Mouse (Mus musculus): ENCODE data around the gene Ciita. TPM values are rescaled to one million over a fixed set of nuclear protein-coding genes. Genes with fewer than 3 reads are reported as not detected.

Ciita gene
- polyA plus RNA-seq, 1 experiment from 2014 or later = 0.31 TPM

DNA sequence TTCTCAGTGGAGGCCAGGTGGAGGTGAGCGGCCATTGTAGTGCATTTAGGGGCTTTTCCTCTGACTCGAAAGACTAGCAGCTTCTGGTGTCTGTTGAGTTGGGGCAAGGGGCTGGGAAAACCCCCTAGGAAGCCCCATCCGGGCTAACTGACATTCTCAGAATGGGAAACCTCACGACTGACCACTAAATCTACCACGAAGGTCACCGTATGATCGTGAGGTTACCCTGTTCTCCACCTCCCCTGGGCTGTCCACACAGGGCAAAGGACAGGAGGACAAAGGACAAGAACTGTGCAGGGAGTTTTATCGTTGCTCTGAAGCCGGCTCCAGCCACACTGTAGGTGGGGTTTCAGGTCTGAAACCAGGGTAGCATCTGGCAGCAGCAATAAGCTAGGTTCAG is 30.9 kb upstream of the Ciita start:
- no peaks in the 10 kb centered on the region for H3K27me3 ChIP-seq (ENCODE audit: insufficient read depth, low read length)
- no peak overlapping the region for H3K4me3 ChIP-seq (ENCODE audit: low read depth, low read length)
- ATAC-seq (peak; percentile 82), DNase-seq (peak; percentile 35)
- peaks cover 34% of the 10 kb centered on the region for H3K4me1 ChIP-seq (ENCODE audit: insufficient read depth)
- H3K27ac ChIP-seq (ENCODE audit: low read depth) = peak overlapping the region; percentile 72
- no peak for TF ChIP-seq EP300 (IDR thresholded peaks at IDR 0.05; ENCODE audit: low read depth)
- no peak for TF ChIP-seq CTCF (IDR thresholded peaks at IDR 0.05; ENCODE audit: low read depth)
- no peaks in the 10 kb centered on the region for H3K36me3 ChIP-seq (replicated peaks; ENCODE audit: insufficient read depth, low read length)
- no peak overlapping the region for H3K4me2 ChIP-seq (ENCODE audit: low read depth, low read length)
- 50% methylated on average over 9 of the region's 9 CpGs for WGBS (ENCODE audit: insufficient replicate concordance)
- H3K9ac ChIP-seq (replicated peaks) = no peak overlapping the region
- no peaks in the 10 kb centered on the region for H3K9me3 ChIP-seq (ENCODE audit: low read length)

DNA sequence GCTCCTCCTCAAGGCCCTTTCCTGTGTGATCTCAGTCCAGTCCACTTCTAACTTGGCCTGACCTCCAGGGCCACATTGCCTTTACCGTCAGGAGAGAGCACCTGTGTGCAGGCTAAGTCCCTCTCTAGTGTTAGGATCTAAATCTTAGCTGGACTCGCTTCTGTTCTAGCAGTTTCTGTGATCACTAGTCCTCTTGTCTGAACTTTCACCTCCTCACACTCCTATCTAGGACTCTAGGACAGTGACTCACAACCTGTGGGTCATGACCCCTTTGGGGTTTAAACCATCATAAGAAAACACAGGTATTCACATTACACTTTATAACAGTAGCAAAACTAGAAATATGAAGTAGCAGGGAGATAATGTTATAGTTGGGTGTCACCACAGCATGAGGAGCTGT is 28.0 kb upstream of the Ciita start:
- H3K9me3 ChIP-seq (ENCODE audit: low read length) = no peaks in the 10 kb centered on the region
- 66% methylated on average over 2 of the region's 2 CpGs for WGBS (ENCODE audit: insufficient replicate concordance)
- H3K4me1 ChIP-seq (ENCODE audit: insufficient read depth) = peaks cover 41% of the 10 kb centered on the region
- ATAC-seq (0 out of 2 replicates have a peak, but pooled peaks have one; percentile 38), DNase-seq (no peak)
- peak overlapping the region; percentile 40; the same call in 1 of the 2 replicates for H3K27ac ChIP-seq (ENCODE audit: low read depth)
- H3K27me3 ChIP-seq (ENCODE audit: insufficient read depth, low read length) = no peaks in the 10 kb centered on the region
- H3K4me3 ChIP-seq (ENCODE audit: low read depth, low read length) = no peak overlapping the region
- H3K9ac ChIP-seq (replicated peaks) = no peak overlapping the region
- no peak overlapping the region for H3K4me2 ChIP-seq (ENCODE audit: low read depth, low read length)
- H3K36me3 ChIP-seq (replicated peaks; ENCODE audit: insufficient read depth, low read length) = no peaks in the 10 kb centered on the region
- TF ChIP-seq EP300 (IDR thresholded peaks at IDR 0.05; ENCODE audit: low read depth) = no peak
- no peak for TF ChIP-seq CTCF (IDR thresholded peaks at IDR 0.05; ENCODE audit: low read depth)

DNA sequence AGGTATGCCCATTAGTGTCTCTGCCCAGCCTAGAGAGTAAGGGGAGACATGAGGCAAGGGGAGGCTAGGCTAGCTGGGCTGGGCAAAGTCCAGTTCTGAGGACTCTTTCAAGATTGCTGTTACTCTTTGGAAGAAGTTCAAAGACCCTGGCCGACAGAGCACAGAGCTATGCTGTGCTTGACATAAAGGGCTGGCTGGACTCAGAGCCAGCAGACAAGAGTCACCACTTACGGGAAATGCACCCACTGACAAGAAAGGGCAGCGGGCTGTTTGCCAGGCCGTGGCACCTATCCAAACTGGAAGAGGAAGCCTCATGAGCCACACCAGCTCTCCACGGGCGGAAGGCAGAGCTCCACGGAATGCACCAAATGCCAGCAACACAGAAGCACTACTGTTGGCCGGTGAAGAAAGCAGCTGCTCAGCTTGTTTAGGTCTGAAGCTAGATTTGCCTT is 27.4 kb upstream of the Ciita start:
- ATAC-seq (peak; percentile 27), DNase-seq (peak; percentile 65)
- no peaks in the 10 kb centered on the region for H3K36me3 ChIP-seq (replicated peaks; ENCODE audit: insufficient read depth, low read length)
- peaks cover 39% of the 10 kb centered on the region for H3K4me1 ChIP-seq (ENCODE audit: insufficient read depth)
- no peaks in the 10 kb centered on the region for H3K27me3 ChIP-seq (ENCODE audit: insufficient read depth, low read length)
- 47% methylated on average over 8 of the region's 8 CpGs for WGBS (ENCODE audit: insufficient replicate concordance)
- no peak for TF ChIP-seq EP300 (IDR thresholded peaks at IDR 0.05; ENCODE audit: low read depth)
- TF ChIP-seq CTCF (IDR thresholded peaks at IDR 0.05; ENCODE audit: low read depth) = no peak
- no peak overlapping the region for H3K4me3 ChIP-seq (ENCODE audit: low read depth, low read length)
- H3K27ac ChIP-seq (ENCODE audit: low read depth) = peak overlapping the region; percentile 40; the same call in 1 of the 2 replicates
- H3K4me2 ChIP-seq (ENCODE audit: low read depth, low read length) = no peak overlapping the region
- H3K9ac ChIP-seq (replicated peaks) = no peak overlapping the region
- no peaks in the 10 kb centered on the region for H3K9me3 ChIP-seq (ENCODE audit: low read length)

DNA sequence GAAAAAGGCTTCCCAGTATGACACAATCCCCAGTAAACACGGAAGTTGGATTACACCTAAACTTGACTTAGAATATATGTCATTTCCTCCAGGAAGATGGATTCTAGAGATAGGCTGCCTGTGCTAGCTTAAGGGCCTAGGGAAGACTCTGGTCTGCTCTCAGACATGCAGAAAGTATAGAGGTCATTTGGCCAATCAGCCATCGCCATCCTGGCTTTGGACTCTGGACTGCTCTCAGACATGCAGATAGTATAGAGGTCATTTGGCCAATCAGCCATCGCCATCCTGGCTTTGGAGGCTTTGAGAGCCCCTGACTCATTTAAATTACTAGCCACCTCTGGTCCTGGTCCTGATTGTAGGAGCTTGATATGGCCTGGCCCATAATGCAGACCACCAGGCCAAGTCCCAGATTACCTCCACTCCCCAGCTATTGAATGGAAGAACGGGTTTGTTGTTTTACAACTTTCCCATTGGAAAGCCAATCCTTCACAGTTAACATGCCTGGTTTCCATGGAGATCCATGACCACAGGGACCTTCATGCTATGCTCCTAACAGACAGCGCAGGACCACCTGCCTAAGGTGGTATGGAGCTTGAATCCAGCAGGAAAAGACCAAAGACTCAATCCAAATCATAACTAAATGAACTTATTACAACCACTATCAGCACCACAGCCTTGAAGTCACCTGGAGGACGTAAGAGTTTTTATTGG is 25.8 kb upstream of the Ciita start:
- Histone ChIP-seq H3K9ac (replicated peaks) (no peak overlapping the region), H3K9me3 (ENCODE audit: low read length) (no peaks in the 10 kb centered on the region), H3K4me3 (ENCODE audit: low read depth, low read length) (no peak overlapping the region), H3K27ac (ENCODE audit: low read depth) (no peak overlapping the region), H3K4me1 (ENCODE audit: insufficient read depth) (peaks cover 32% of the 10 kb centered on the region), H3K27me3 (ENCODE audit: insufficient read depth, low read length) (no peaks in the 10 kb centered on the region), H3K36me3 (replicated peaks; ENCODE audit: insufficient read depth, low read length) (no peaks in the 10 kb centered on the region), H3K4me2 (ENCODE audit: low read depth, low read length) (no peak overlapping the region)
- 62% methylated on average over 6 of the region's 6 CpGs for WGBS (ENCODE audit: insufficient replicate concordance)
- ATAC-seq (no peak), DNase-seq (no peak)
- TF ChIP-seq CTCF (IDR thresholded peaks at IDR 0.05; ENCODE audit: low read depth) (no peak), EP300 (IDR thresholded peaks at IDR 0.05; ENCODE audit: low read depth) (no peak)

DNA sequence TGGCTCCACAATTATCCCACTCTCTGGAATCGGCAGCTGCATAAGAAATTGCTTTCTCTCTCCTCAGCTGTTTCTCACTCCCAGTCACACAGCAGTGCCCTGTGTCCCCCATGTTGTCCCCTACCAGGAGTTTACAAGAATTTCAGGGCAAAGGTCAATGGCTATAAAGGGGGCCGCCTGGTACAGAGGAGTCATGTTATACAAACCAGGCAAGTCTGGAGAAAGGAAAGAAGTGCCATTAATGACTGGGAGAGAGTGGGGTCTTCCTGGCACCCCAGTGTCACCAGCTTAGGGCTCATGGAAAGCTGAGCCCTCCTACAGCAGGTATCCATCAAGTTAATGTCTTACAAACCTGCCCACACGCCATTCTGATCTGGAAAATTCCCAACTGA is 25.3 kb upstream of the Ciita start:
- DNase-seq = no peak
- Histone ChIP-seq H3K27me3 (ENCODE audit: insufficient read depth, low read length) (no peaks in the 10 kb centered on the region), H3K9ac (replicated peaks) (no peak overlapping the region), H3K27ac (ENCODE audit: low read depth) (no peak overlapping the region), H3K4me1 (ENCODE audit: insufficient read depth) (peaks cover 28% of the 10 kb centered on the region), H3K36me3 (replicated peaks; ENCODE audit: insufficient read depth, low read length) (no peaks in the 10 kb centered on the region), H3K9me3 (ENCODE audit: low read length) (no peaks in the 10 kb centered on the region), H3K4me3 (ENCODE audit: low read depth, low read length) (no peak overlapping the region), H3K4me2 (ENCODE audit: low read depth, low read length) (no peak overlapping the region)
- TF ChIP-seq EP300 (IDR thresholded peaks at IDR 0.05; ENCODE audit: low read depth) = no peak
- TF ChIP-seq CTCF (IDR thresholded peaks at IDR 0.05; ENCODE audit: low read depth) = no peak
- 46% methylated on average over 3 of the region's 3 CpGs for whole genome bisulfite sequencing (ENCODE audit: insufficient replicate concordance)
- no peak for ATAC-seq

DNA sequence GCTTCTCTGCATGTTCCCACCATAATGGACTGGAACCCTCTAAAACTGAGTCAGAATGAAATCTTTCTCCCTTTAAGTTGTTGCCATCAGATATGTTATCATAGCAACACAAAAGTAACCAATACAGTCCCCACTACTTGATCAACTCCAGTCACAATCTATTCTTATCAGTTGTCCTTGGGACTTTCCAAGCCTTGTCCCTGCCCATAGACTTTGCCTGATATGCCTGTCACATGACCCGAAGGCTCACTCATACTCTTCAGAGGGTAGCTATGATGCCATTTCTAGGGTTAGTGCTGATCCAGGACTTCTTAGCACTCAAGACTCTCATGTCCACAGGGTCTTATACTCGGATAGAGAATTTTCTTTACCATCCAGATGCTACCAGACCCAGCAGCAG is 19.7 kb upstream of the Ciita start:
- 59% methylated on average over 2 of the region's 2 CpGs for WGBS (ENCODE audit: insufficient replicate concordance)
- no peaks in the 10 kb centered on the region for H3K4me1 ChIP-seq (ENCODE audit: insufficient read depth)
- no peaks in the 10 kb centered on the region for H3K27me3 ChIP-seq (ENCODE audit: insufficient read depth, low read length)
- no peaks in the 10 kb centered on the region for H3K9me3 ChIP-seq (ENCODE audit: low read length)
- no peak overlapping the region for H3K9ac ChIP-seq (replicated peaks)
- H3K4me2 ChIP-seq (ENCODE audit: low read depth, low read length) = no peak overlapping the region
- no peaks in the 10 kb centered on the region for H3K36me3 ChIP-seq (replicated peaks; ENCODE audit: insufficient read depth, low read length)
- no peak for DNase-seq
- ATAC-seq = no peak
- no peak overlapping the region for H3K4me3 ChIP-seq (ENCODE audit: low read depth, low read length)
- H3K27ac ChIP-seq (ENCODE audit: low read depth) = no peak overlapping the region
- no peak for TF ChIP-seq CTCF (IDR thresholded peaks at IDR 0.05; ENCODE audit: low read depth)
- no peak for TF ChIP-seq EP300 (IDR thresholded peaks at IDR 0.05; ENCODE audit: low read depth)
